Mouse (Mus musculus): ENCODE data around the gene Panx1.

GRCm38 (mm10) chr9:14988606-14989293, 56.5 kb downstream of the Panx1 start:
- no peak for TF ChIP-seq CTCF (IDR thresholded peaks at IDR 0.05; ENCODE audit: low read depth, low read length)
- TF ChIP-seq POLR2A (IDR thresholded peaks at IDR 0.05; ENCODE audit: borderline replicate concordance, low read depth, low read length), result no peak

Data from bone marrow macrophage, adult 2 months (primary cell).